Mouse (Mus musculus): ENCODE measurements around the gene Fbxo34. TPM values are rescaled to one million over a fixed set of nuclear protein-coding genes. Genes with fewer than 3 reads are reported as not detected.

Gene Fbxo34
- polyA plus RNA-seq, 1 experiment from 2014 or later, result 26.4 TPM

DNA sequence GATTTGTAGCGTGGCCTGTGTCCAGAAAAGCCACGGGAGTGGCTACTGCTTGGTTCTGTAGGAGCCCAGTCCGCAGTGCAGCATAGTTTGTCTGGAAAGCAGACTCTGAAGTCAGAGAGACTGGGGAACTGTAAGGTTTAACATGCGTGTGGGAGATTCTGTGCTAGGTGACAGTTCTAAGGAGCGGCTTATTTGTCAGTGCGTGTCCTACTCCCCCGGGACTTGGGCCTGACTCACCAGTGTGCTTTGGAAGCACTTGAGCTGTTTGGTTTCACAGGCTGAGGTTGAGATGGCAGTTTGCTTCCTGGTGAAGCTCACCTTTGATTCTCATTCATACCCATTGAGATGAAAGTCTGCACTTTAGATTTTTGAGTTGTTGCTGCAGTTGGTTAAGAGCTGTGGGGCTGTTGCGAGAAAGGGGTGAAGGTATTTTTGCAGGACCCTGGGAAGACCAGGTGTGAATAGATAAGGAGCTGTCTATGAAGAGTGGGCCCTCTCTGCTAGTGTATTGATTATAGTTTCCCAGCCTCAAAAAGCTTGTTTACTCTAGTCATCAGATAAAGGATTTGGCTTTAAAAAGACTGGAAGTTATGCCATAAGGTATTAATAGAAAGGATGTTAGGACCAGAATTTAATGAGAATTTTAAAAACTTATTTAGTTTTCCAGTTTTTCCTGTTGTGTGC is 24.5 kb downstream of the Fbxo34 start:
- Histone ChIP-seq H3K9ac (replicated peaks) (no peak overlapping the region), H3K36me3 (no peaks in the 10 kb centered on the region), H3K4me3 (no peak overlapping the region), H3K4me1 (peaks cover 10% of the 10 kb centered on the region), H3K4me2 (replicated peaks) (no peak overlapping the region), H3K27me3 (no peaks in the 10 kb centered on the region), H3K27ac (replicated peaks) (no peak overlapping the region), H3K9me3 (no peaks in the 10 kb centered on the region)
- no peak for ATAC-seq (ENCODE audit: low FRiP score, low read depth)
- WGBS, result 93% methylated on average over 8 of the region's 8 CpGs

DNA sequence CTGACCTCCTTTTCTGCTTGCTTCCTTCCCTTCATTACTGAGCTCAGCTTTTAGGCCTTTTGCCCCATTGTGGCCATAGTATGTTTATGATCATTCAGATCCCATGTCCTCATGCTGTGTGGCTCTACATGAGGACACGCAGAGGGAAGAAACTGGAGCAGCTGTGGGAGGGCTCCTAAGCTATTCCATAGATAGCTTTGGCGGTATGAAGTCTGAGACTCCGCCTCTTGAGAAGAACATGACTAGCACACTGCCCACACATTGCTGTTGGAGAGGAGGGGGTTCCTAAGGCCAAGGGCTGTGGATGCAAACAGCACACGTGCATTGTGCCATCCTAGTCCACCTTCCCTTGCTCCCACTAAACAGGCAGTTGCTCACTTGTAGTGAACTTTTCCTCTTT is 26.0 kb downstream of the Fbxo34 start:
- no peak overlapping the region for H3K4me2 ChIP-seq (replicated peaks)
- H3K9ac ChIP-seq (replicated peaks), result no peak overlapping the region
- no peaks in the 10 kb centered on the region for H3K9me3 ChIP-seq
- H3K36me3 ChIP-seq, result no peaks in the 10 kb centered on the region
- no peaks in the 10 kb centered on the region for H3K27me3 ChIP-seq
- no peak overlapping the region for H3K4me3 ChIP-seq
- 91% methylated on average over 4 of the region's 4 CpGs for WGBS
- H3K27ac ChIP-seq (replicated peaks), result no peak overlapping the region
- ATAC-seq (ENCODE audit: low FRiP score, low read depth), result no peak
- H3K4me1 ChIP-seq, result peaks cover 10% of the 10 kb centered on the region

GRCm38 (mm10) chr14:47477711-47478110 is 27.5 kb downstream of the Fbxo34 start:
- Histone ChIP-seq H3K36me3 (no peaks in the 10 kb centered on the region), H3K4me1 (peaks cover 10% of the 10 kb centered on the region), H3K27me3 (no peaks in the 10 kb centered on the region), H3K27ac (replicated peaks) (no peak overlapping the region), H3K9me3 (no peaks in the 10 kb centered on the region), H3K4me2 (replicated peaks) (no peak overlapping the region), H3K4me3 (no peak overlapping the region), H3K9ac (replicated peaks) (no peak overlapping the region)
- WGBS, result 87% methylated on average over 2 of the region's 2 CpGs
- ATAC-seq (ENCODE audit: low FRiP score, low read depth), result no peak

- ATAC-seq (ENCODE audit: low FRiP score, low read depth), result no peak
- Histone ChIP-seq H3K4me2 (replicated peaks) (no peak overlapping the region), H3K27ac (replicated peaks) (no peak overlapping the region), H3K4me1 (no peaks in the 10 kb centered on the region), H3K27me3 (no peaks in the 10 kb centered on the region), H3K9ac (replicated peaks) (no peak overlapping the region), H3K4me3 (no peak overlapping the region), H3K9me3 (no peaks in the 10 kb centered on the region), H3K36me3 (no peaks in the 10 kb centered on the region)
- 92% methylated on average over 6 of the region's 6 CpGs for WGBS
These were observed 32.0 kb downstream of the Fbxo34 start for GRCm38 (mm10) chr14:47482200-47482599.

- 81% methylated on average over 1 of the region's 1 CpGs for WGBS
- Histone ChIP-seq H3K27me3 (no peaks in the 10 kb centered on the region), H3K27ac (replicated peaks) (no peak overlapping the region), H3K36me3 (no peaks in the 10 kb centered on the region), H3K9me3 (no peaks in the 10 kb centered on the region), H3K4me1 (no peaks in the 10 kb centered on the region), H3K4me2 (replicated peaks) (no peak overlapping the region), H3K9ac (replicated peaks) (no peak overlapping the region), H3K4me3 (no peak overlapping the region)
- ATAC-seq (ENCODE audit: low FRiP score, low read depth), result no peak
These were observed 32.9 kb downstream of the Fbxo34 start for GRCm38 (mm10) chr14:47483099-47483498.

- Histone ChIP-seq H3K27me3 (no peaks in the 10 kb centered on the region), H3K4me3 (no peak overlapping the region), H3K4me2 (replicated peaks) (no peak overlapping the region), H3K9me3 (no peaks in the 10 kb centered on the region), H3K9ac (replicated peaks) (no peak overlapping the region), H3K27ac (replicated peaks) (no peak overlapping the region), H3K36me3 (no peaks in the 10 kb centered on the region), H3K4me1 (peaks cover 10% of the 10 kb centered on the region; the same call in 1 of the 2 replicates)
- 51% methylated on average over 7 of the region's 7 CpGs for WGBS
- ATAC-seq (ENCODE audit: low FRiP score, low read depth), result no peak
These were observed 38.5 kb downstream of the Fbxo34 start for GRCm38 (mm10) chr14:47488732-47489131.

DNA sequence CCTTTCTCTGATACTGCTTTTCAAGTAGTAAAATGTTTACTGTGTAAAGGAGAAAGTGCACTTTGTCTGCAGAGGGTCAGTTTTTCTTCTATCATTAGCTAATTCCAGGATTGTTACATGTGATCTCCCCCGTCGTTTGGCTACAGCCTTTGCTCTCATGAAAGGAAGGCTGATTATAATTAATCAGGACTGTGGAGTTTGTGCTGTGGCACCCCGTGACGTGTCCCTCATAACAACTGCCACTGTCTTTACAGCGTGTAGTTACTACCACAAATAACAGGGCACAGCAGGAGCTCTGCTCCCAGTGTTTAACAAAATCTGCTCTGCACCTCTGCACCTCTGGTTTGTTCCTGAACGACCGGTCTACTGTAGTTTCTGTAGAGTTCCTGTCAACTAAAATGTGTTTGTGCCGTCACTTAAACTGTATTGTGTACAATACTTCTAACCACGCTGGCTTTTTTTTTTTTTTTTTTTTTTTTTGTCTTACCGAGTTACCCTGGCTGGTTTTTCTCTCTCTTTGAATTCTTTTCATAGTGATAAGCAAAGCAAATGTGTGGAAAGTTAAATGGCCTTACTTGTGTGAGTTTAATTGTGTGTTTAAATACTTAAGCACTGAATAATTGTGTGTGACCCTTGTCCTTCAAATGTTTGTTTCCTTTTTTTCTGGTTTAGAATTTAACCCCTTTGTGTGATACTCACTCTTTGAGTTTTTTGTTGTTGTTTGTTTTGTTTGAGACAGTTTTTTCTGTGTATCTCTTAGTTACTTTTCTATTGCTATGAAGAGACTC is 39.3 kb downstream of the Fbxo34 start:
- H3K9ac ChIP-seq (replicated peaks), result no peak overlapping the region
- ATAC-seq (ENCODE audit: low FRiP score, low read depth), result no peak

GRCm38 (mm10) chr14:47490732-47491131 is 40.5 kb downstream of the Fbxo34 start:
- Histone ChIP-seq H3K27me3 (no peaks in the 10 kb centered on the region), H3K4me1 (peaks cover 10% of the 10 kb centered on the region; the same call in 1 of the 2 replicates), H3K4me3 (no peak overlapping the region), H3K4me2 (replicated peaks) (no peak overlapping the region), H3K27ac (replicated peaks) (no peak overlapping the region), H3K36me3 (no peaks in the 10 kb centered on the region), H3K9me3 (no peaks in the 10 kb centered on the region), H3K9ac (replicated peaks) (no peak overlapping the region)
- ATAC-seq (ENCODE audit: low FRiP score, low read depth), result no peak
- WGBS, result 95% methylated on average over 2 of the region's 2 CpGs

More for the DNA sequence above, 39.3 kb downstream of the Fbxo34 start:
- Histone ChIP-seq H3K4me3 (no peak overlapping the region), H3K4me2 (replicated peaks) (no peak overlapping the region), H3K36me3 (no peaks in the 10 kb centered on the region), H3K27ac (replicated peaks) (no peak overlapping the region), H3K4me1 (peaks cover 10% of the 10 kb centered on the region; the same call in 1 of the 2 replicates), H3K27me3 (no peaks in the 10 kb centered on the region), H3K9me3 (no peaks in the 10 kb centered on the region)
- WGBS, result 51% methylated on average over 10 of the region's 10 CpGs

DNA sequence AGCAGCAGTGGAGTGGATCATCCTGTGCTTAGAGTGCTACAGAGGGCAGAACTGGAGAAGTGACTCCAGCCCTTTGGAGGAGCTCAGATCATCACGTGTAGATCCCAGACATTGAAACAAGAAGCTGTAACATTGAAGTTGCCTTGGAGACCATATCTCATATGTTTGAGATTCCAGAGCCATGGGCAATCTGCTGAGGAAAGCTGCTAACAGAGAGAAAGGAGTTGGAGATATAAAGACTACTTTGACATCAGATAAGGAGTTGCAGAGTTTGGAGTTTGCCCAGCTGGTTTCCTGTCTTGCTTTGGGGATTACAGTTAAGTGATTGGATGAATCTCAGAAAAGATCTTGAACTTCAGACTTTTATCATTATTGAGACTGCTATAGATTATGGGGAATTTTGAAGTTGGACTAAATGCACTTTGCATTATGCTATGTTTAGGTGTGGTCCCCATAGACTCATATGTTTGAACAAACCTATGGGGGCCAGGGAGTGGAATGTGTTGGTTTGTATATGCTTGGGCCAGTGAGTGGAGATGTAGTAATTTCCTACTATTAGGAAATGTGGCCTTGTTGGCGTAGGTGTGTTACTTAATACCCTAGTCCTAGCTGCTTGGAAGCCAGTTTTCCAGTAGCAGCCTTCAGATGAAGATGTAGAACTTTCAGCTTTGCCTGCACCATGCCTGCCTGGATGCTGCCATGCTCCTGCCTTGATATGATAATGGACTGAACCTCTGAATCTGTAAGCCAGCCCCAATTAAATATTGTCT is 43.6 kb downstream of the Fbxo34 start:
- no peaks in the 10 kb centered on the region for H3K36me3 ChIP-seq
- no peak for ATAC-seq (ENCODE audit: low FRiP score, low read depth)
- WGBS, result 93% methylated on average over 2 of the region's 2 CpGs
- H3K27ac ChIP-seq (replicated peaks), result no peak overlapping the region
- H3K27me3 ChIP-seq, result no peaks in the 10 kb centered on the region
- H3K4me2 ChIP-seq (replicated peaks), result no peak overlapping the region
- peaks cover 8% of the 10 kb centered on the region; the same call in 1 of the 2 replicates for H3K4me1 ChIP-seq
- H3K4me3 ChIP-seq, result no peak overlapping the region
- no peak overlapping the region for H3K9ac ChIP-seq (replicated peaks)
- H3K9me3 ChIP-seq, result no peaks in the 10 kb centered on the region

- Histone ChIP-seq H3K4me2 (replicated peaks) (no peak overlapping the region), H3K27ac (replicated peaks) (no peak overlapping the region), H3K9ac (replicated peaks) (no peak overlapping the region), H3K9me3 (no peaks in the 10 kb centered on the region), H3K27me3 (no peaks in the 10 kb centered on the region), H3K36me3 (no peaks in the 10 kb centered on the region), H3K4me3 (no peak overlapping the region), H3K4me1 (no peaks in the 10 kb centered on the region)
- no peak for ATAC-seq (ENCODE audit: low FRiP score, low read depth)
- 91% methylated on average over 3 of the region's 3 CpGs for WGBS
These were observed 45.7 kb downstream of the Fbxo34 start for GRCm38 (mm10) chr14:47495951-47496350.

DNA sequence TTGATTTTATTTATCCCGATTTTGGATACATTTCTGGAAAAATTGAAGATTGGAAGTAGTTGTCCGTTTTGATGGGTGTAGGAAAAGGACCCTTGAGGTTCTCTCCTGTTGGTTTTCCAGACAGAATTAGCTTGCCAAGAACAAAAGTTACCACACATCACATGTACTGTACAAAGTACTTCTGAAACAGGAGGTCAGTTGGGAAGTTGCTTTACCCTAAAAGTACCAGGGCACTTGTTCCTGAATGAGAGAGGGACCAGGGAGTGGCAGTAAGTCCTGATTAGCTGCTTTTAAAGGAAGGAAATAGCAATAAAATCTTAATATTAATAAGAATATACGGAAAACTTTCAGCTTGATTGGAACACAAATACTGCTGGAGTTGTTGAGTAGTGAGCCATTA is 46.9 kb downstream of the Fbxo34 start:
- H3K36me3 ChIP-seq, result no peaks in the 10 kb centered on the region
- H3K4me2 ChIP-seq (replicated peaks), result no peak overlapping the region
- ATAC-seq (ENCODE audit: low FRiP score, low read depth), result no peak
- H3K9ac ChIP-seq (replicated peaks), result no peak overlapping the region
- no peaks in the 10 kb centered on the region for H3K27me3 ChIP-seq
- H3K4me1 ChIP-seq, result no peaks in the 10 kb centered on the region
- no peak overlapping the region for H3K27ac ChIP-seq (replicated peaks)
- no peak overlapping the region for H3K4me3 ChIP-seq
- 85% methylated on average over 3 of the region's 3 CpGs for WGBS
- H3K9me3 ChIP-seq, result no peaks in the 10 kb centered on the region

DNA sequence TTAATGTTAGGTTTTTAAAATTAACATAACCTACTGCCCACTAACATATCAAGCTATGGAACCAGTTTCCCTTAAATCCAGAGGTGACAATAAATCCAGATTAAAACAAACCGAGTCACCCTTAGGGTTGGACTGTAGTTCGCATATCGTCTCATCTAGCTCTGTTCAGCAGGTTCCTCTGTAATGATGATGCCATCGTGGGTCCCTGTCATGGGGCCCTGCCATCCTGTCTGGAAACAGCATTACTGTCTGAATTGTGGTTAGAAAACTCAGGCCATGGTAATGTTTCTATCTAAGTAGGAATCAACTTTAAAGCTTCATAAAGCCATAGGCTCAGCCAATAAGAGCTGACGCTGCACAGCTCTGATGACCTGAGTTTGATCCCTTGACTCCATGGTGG is 48.4 kb downstream of the Fbxo34 start:
- 68% methylated on average over 5 of the region's 5 CpGs for WGBS
- Histone ChIP-seq H3K9me3 (no peaks in the 10 kb centered on the region), H3K36me3 (no peaks in the 10 kb centered on the region), H3K4me3 (no peak overlapping the region), H3K27me3 (no peaks in the 10 kb centered on the region), H3K27ac (replicated peaks) (no peak overlapping the region), H3K4me1 (no peaks in the 10 kb centered on the region), H3K4me2 (replicated peaks) (no peak overlapping the region), H3K9ac (replicated peaks) (no peak overlapping the region)
- no peak for ATAC-seq (ENCODE audit: low FRiP score, low read depth)

Data from midbrain, embryonic 12.5 days (tissue).